Mouse (Mus musculus): ENCODE results near the gene Creb3l1. TPM values are rescaled to one million over a fixed set of nuclear protein-coding genes. Genes with fewer than 3 reads are reported as not detected.

Creb3l1 gene
- polyA plus RNA-seq, 1 experiment = 10.9 TPM

- Histone ChIP-seq H3K4me1 (ENCODE audit: control insufficient read depth, insufficient read depth, low read length) (peaks cover 3% of the 10 kb centered on the region), H3K4me3 (ENCODE audit: low read depth, low read length) (no peak overlapping the region), H3K9me3 (replicated peaks; ENCODE audit: control insufficient read depth, insufficient read depth, low read length, poor library complexity, severe bottlenecking) (no peaks in the 10 kb centered on the region), H3K36me3 (ENCODE audit: control insufficient read depth, insufficient read depth, low read length, poor library complexity, severe bottlenecking) (no peaks in the 10 kb centered on the region), H3K27me3 (ENCODE audit: control insufficient read depth, insufficient read depth, low read length, poor library complexity, severe bottlenecking) (no peaks in the 10 kb centered on the region), H3K27ac (ENCODE audit: insufficient read depth, low read length) (no peak overlapping the region), H3K9ac (ENCODE audit: low read depth, poor library complexity, severe bottlenecking) (no peak overlapping the region)
- TF ChIP-seq EP300 (IDR thresholded peaks at IDR 0.05; ENCODE audit: insufficient read depth, low read depth, low read length) (no peak), CTCF (IDR thresholded peaks at IDR 0.05; ENCODE audit: low read depth, low read length) (no peak), POLR2A (IDR thresholded peaks at IDR 0.05; ENCODE audit: insufficient read depth, low read length) (no peak)
Observed at GRCm38 (mm10) chr2:92011424-92012353, 12.6 kb downstream of the Creb3l1 start.

GRCm38 (mm10) chr2:92008623-92009404 lies 15.5 kb downstream of the Creb3l1 start:
- Histone ChIP-seq H3K27ac (ENCODE audit: insufficient read depth, low read length) (no peak overlapping the region), H3K27me3 (ENCODE audit: control insufficient read depth, insufficient read depth, low read length, poor library complexity, severe bottlenecking) (no peaks in the 10 kb centered on the region), H3K9me3 (replicated peaks; ENCODE audit: control insufficient read depth, insufficient read depth, low read length, poor library complexity, severe bottlenecking) (no peaks in the 10 kb centered on the region), H3K9ac (ENCODE audit: low read depth, poor library complexity, severe bottlenecking) (peak overlapping the region; percentile 31; the same call in 1 of the 2 replicates), H3K36me3 (ENCODE audit: control insufficient read depth, insufficient read depth, low read length, poor library complexity, severe bottlenecking) (no peaks in the 10 kb centered on the region), H3K4me1 (ENCODE audit: control insufficient read depth, insufficient read depth, low read length) (peaks cover 3% of the 10 kb centered on the region), H3K4me3 (ENCODE audit: low read depth, low read length) (peak overlapping the region; percentile 84)
- no peak for TF ChIP-seq POLR2A (IDR thresholded peaks at IDR 0.05; ENCODE audit: insufficient read depth, low read length)
- no peak for TF ChIP-seq CTCF (IDR thresholded peaks at IDR 0.05; ENCODE audit: low read depth, low read length)
- no peak for TF ChIP-seq EP300 (IDR thresholded peaks at IDR 0.05; ENCODE audit: insufficient read depth, low read depth, low read length)

GRCm38 (mm10) chr2:92007933-92008622 lies 16.2 kb downstream of the Creb3l1 start:
- peak overlapping the region; percentile 60 for H3K9ac ChIP-seq (ENCODE audit: low read depth, poor library complexity, severe bottlenecking)
- no peaks in the 10 kb centered on the region for H3K4me1 ChIP-seq (ENCODE audit: control insufficient read depth, insufficient read depth, low read length)
- H3K4me3 ChIP-seq (ENCODE audit: low read depth, low read length) = peak overlapping the region; percentile 84
- no peak overlapping the region for H3K27ac ChIP-seq (ENCODE audit: insufficient read depth, low read length)
- H3K36me3 ChIP-seq (ENCODE audit: control insufficient read depth, insufficient read depth, low read length, poor library complexity, severe bottlenecking) = no peaks in the 10 kb centered on the region
- no peaks in the 10 kb centered on the region for H3K9me3 ChIP-seq (replicated peaks; ENCODE audit: control insufficient read depth, insufficient read depth, low read length, poor library complexity, severe bottlenecking)
- no peak for TF ChIP-seq CTCF (IDR thresholded peaks at IDR 0.05; ENCODE audit: low read depth, low read length)
- peak; percentile 62 for TF ChIP-seq POLR2A (IDR thresholded peaks at IDR 0.05; ENCODE audit: insufficient read depth, low read length)
- no peak for TF ChIP-seq EP300 (IDR thresholded peaks at IDR 0.05; ENCODE audit: insufficient read depth, low read depth, low read length)
- no peaks in the 10 kb centered on the region for H3K27me3 ChIP-seq (ENCODE audit: control insufficient read depth, insufficient read depth, low read length, poor library complexity, severe bottlenecking)

GRCm38 (mm10) chr2:92006983-92007921 lies 17.1 kb downstream of the Creb3l1 start:
- no peaks in the 10 kb centered on the region for H3K4me1 ChIP-seq (ENCODE audit: control insufficient read depth, insufficient read depth, low read length)
- no peaks in the 10 kb centered on the region for H3K9me3 ChIP-seq (replicated peaks; ENCODE audit: control insufficient read depth, insufficient read depth, low read length, poor library complexity, severe bottlenecking)
- peak overlapping the region; percentile 41 for H3K4me3 ChIP-seq (ENCODE audit: low read depth, low read length)
- H3K27me3 ChIP-seq (ENCODE audit: control insufficient read depth, insufficient read depth, low read length, poor library complexity, severe bottlenecking) = no peaks in the 10 kb centered on the region
- no peaks in the 10 kb centered on the region for H3K36me3 ChIP-seq (ENCODE audit: control insufficient read depth, insufficient read depth, low read length, poor library complexity, severe bottlenecking)
- peak overlapping the region; percentile 60 for H3K9ac ChIP-seq (ENCODE audit: low read depth, poor library complexity, severe bottlenecking)
- TF ChIP-seq CTCF (IDR thresholded peaks at IDR 0.05; ENCODE audit: low read depth, low read length) (peak; percentile 69), POLR2A (IDR thresholded peaks at IDR 0.05; ENCODE audit: insufficient read depth, low read length) (no peak), EP300 (IDR thresholded peaks at IDR 0.05; ENCODE audit: insufficient read depth, low read depth, low read length) (no peak)
- no peak overlapping the region for H3K27ac ChIP-seq (ENCODE audit: insufficient read depth, low read length)

- Histone ChIP-seq H3K9ac (ENCODE audit: low read depth, poor library complexity, severe bottlenecking) (no peak overlapping the region), H3K4me3 (ENCODE audit: low read depth, low read length) (no peak overlapping the region), H3K36me3 (ENCODE audit: control insufficient read depth, insufficient read depth, low read length, poor library complexity, severe bottlenecking) (no peaks in the 10 kb centered on the region), H3K4me1 (ENCODE audit: control insufficient read depth, insufficient read depth, low read length) (no peaks in the 10 kb centered on the region), H3K9me3 (replicated peaks; ENCODE audit: control insufficient read depth, insufficient read depth, low read length, poor library complexity, severe bottlenecking) (no peaks in the 10 kb centered on the region), H3K27ac (ENCODE audit: insufficient read depth, low read length) (no peak overlapping the region), H3K27me3 (ENCODE audit: control insufficient read depth, insufficient read depth, low read length, poor library complexity, severe bottlenecking) (no peaks in the 10 kb centered on the region)
- TF ChIP-seq CTCF (IDR thresholded peaks at IDR 0.05; ENCODE audit: low read depth, low read length) (no peak), EP300 (IDR thresholded peaks at IDR 0.05; ENCODE audit: insufficient read depth, low read depth, low read length) (no peak), POLR2A (IDR thresholded peaks at IDR 0.05; ENCODE audit: insufficient read depth, low read length) (no peak)
Observed at GRCm38 (mm10) chr2:92006491-92006890, 17.8 kb downstream of the Creb3l1 start.
